Mouse (Mus musculus): Measurements from ENCODE around the gene Arhgef19. TPM values are rescaled to one million over a fixed set of nuclear protein-coding genes. Genes with fewer than 3 reads are reported as not detected.

Arhgef19 gene
- total RNA-seq (2021) = 1 to 10 TPM; 2.6 to 3.2 TPM
- long read RNA-seq, experiment 1, partial matches to known transcripts = 2 of 11 reads
- long read RNA-seq, experiment 1, other reads (novel, unspliced or antisense) = 9 of 11 reads
- long read RNA-seq, experiment 2, partial matches to known transcripts = 0 of 1 reads
- long read RNA-seq, experiment 2, other reads (novel, unspliced or antisense) = 1 of 1 reads

- DNase-seq = peak; percentile 81
Measured at GRCm38 (mm10) chr4:141239388-141240125, at the start of gene Arhgef19. Arhgef19 (plus strand) TSS chr4:141239499.

GRCm38 (mm10) chr4:141191294-141191693 is 48.0 kb upstream of the Arhgef19 start:
- no peak for DNase-seq

GRCm38 (mm10) chr4:141194553-141194952 is 44.7 kb upstream of the Arhgef19 start:
- no peak for DNase-seq

GRCm38 (mm10) chr4:141196981-141197685 is 42.2 kb upstream of the Arhgef19 start:
- DNase-seq = no peak

- DNase-seq = no peak
Measured at GRCm38 (mm10) chr4:141197686-141198035, 41.6 kb upstream of the Arhgef19 start.

GRCm38 (mm10) chr4:141200906-141201305 is 38.4 kb upstream of the Arhgef19 start:
- no peak for DNase-seq

- no peak for DNase-seq
Measured at GRCm38 (mm10) chr4:141202192-141202591, 37.1 kb upstream of the Arhgef19 start.

GRCm38 (mm10) chr4:141204580-141205061 is 34.7 kb upstream of the Arhgef19 start:
- DNase-seq = no peak

- DNase-seq = no peak
Measured at GRCm38 (mm10) chr4:141207081-141207480, 32.2 kb upstream of the Arhgef19 start.

GRCm38 (mm10) chr4:141210524-141211219 is 28.6 kb upstream of the Arhgef19 start:
- no peak for DNase-seq

- no peak for DNase-seq
Measured at GRCm38 (mm10) chr4:141211646-141212045, 27.7 kb upstream of the Arhgef19 start.

- no peak for DNase-seq
Measured at GRCm38 (mm10) chr4:141212892-141213291, 26.4 kb upstream of the Arhgef19 start.

- no peak for DNase-seq
Measured at GRCm38 (mm10) chr4:141213342-141213741, 26.0 kb upstream of the Arhgef19 start.

GRCm38 (mm10) chr4:141213770-141214336 is 25.4 kb upstream of the Arhgef19 start, which contains the start of gene Rsg1:
Rsg1 (plus strand) TSS chr4:141213956.
- DNase-seq = peak; percentile 95

GRCm38 (mm10) chr4:141214337-141214851 is 24.9 kb upstream of the Arhgef19 start:
- DNase-seq = no peak

GRCm38 (mm10) chr4:141219583-141220213 is 19.6 kb upstream of the Arhgef19 start:
- no peak for DNase-seq

- DNase-seq = no peak
Measured at GRCm38 (mm10) chr4:141221848-141222247, 17.5 kb upstream of the Arhgef19 start.

GRCm38 (mm10) chr4:141222752-141223151 is 16.5 kb upstream of the Arhgef19 start:
- no peak for DNase-seq

GRCm38 (mm10) chr4:141228687-141229086 is 10.6 kb upstream of the Arhgef19 start:
- no peak for DNase-seq

- no peak for DNase-seq
Measured at GRCm38 (mm10) chr4:141233196-141233595, 6.1 kb upstream of the Arhgef19 start.

- no peak for DNase-seq
Measured at GRCm38 (mm10) chr4:141235537-141236111, 3.7 kb upstream of the Arhgef19 start.
